Mouse (Mus musculus): ENCODE data around the gene Slc37a1. TPM values are rescaled to one million over a fixed set of nuclear protein-coding genes. Genes with fewer than 3 reads are reported as not detected.

Gene Slc37a1
- total and polyA plus RNA-seq, 2 experiments, result 1.4 to 4.7 TPM

DNA sequence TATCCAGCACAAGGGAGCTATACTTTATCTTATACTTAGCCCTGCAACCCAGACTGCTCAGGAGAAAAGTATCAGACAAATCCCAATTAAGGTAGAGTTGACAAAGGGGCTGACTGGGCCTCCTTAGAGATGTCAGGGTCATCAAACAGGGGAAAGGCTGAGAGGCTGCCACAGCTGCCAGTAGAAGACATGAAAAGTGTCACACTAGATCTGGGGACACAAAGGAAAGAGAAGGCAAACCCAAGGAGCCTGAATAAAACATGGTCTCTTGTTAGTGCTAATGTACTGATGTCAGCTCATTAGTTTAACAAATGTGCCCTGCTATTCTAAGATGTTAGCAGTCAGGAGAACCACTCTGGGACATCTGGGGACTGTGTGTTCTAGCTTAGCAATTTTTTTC, 84.3 kb downstream of the Slc37a1 start:
- no peaks in the 10 kb centered on the region for H3K4me1 ChIP-seq (ENCODE audit: control insufficient read depth, insufficient read depth, low read length)
- H3K27ac ChIP-seq (replicated peaks; ENCODE audit: insufficient read depth, low read depth, low read length), result no peak overlapping the region
- H3K4me3 ChIP-seq (ENCODE audit: insufficient read depth, low read depth, low read length), result no peak overlapping the region
- TF ChIP-seq CTCF (IDR thresholded peaks at IDR 0.05; ENCODE audit: low read depth, low read length) (no peak), POLR2A (IDR thresholded peaks at IDR 0.05; ENCODE audit: extremely low read depth, insufficient read depth, low read length) (no peak)
- no peaks in the 10 kb centered on the region for H3K79me2 ChIP-seq (ENCODE audit: control insufficient read depth, insufficient read depth, low read length)
- H3K9ac ChIP-seq (ENCODE audit: low read depth, low read length), result no peak overlapping the region
- H3K36me3 ChIP-seq (ENCODE audit: control insufficient read depth, insufficient read depth, low read length), result no peaks in the 10 kb centered on the region
- H3K27me3 ChIP-seq (ENCODE audit: control insufficient read depth, insufficient read depth, low read length), result no peaks in the 10 kb centered on the region
- DNase-seq (ENCODE audit: extremely low read depth, low read depth, low spot score), result no peak

DNA sequence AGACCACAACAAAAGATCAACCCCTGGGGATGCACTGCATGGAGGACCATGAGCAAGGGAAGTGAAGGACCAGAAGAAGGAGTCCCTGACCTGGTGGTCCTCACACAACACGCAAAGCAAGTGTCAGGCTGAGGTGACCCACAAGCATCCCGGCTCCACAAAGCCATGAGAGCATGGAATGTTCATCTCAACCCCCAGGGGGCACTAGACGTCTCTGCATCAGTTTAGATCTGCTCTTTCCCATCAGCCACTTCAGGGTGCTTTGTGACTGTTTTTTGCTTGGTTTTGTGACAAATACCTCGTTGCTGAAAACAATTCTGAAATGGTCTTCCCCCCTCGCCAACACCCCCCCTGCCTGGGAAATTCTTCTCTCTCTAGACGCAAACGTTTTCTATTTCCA, 91.4 kb downstream of the Slc37a1 start:
- H3K36me3 ChIP-seq (ENCODE audit: control insufficient read depth, insufficient read depth, low read length), result no peaks in the 10 kb centered on the region
- no peak overlapping the region for H3K27ac ChIP-seq (replicated peaks; ENCODE audit: insufficient read depth, low read depth, low read length)
- H3K27me3 ChIP-seq (ENCODE audit: control insufficient read depth, insufficient read depth, low read length), result no peaks in the 10 kb centered on the region
- no peaks in the 10 kb centered on the region for H3K79me2 ChIP-seq (ENCODE audit: control insufficient read depth, insufficient read depth, low read length)
- 34% methylated on average over 7 of the region's 7 CpGs for WGBS
- peak; percentile 45 for DNase-seq (ENCODE audit: extremely low read depth, low read depth, low spot score)
- no peak overlapping the region for H3K9ac ChIP-seq (ENCODE audit: low read depth, low read length)
- H3K4me1 ChIP-seq (ENCODE audit: control insufficient read depth, insufficient read depth, low read length), result no peaks in the 10 kb centered on the region
- peak; percentile 76 for TF ChIP-seq CTCF (IDR thresholded peaks at IDR 0.05; ENCODE audit: low read depth, low read length)
- no peak for TF ChIP-seq POLR2A (IDR thresholded peaks at IDR 0.05; ENCODE audit: extremely low read depth, insufficient read depth, low read length)
- H3K4me3 ChIP-seq (ENCODE audit: insufficient read depth, low read depth, low read length), result no peak overlapping the region

DNA sequence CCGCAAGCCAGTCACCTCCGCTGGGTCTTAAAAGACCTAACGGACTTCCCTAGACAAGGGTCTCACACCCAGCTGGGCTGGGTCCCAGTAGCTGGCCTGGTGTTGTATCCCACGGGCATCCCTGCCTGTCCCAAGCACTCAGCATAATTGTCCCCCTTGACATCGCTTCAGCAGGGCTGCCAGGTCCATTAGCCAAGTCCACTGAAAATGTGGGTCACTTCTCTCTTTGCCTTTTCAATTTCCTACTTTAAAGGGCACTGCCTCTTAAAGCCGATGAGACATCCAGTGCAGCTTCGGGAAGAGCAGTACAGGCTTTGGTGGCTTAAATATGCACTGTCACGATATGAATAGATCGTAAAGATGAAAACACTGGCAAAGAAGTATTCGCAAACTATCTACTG, 91.8 kb downstream of the Slc37a1 start:
- Histone ChIP-seq H3K4me3 (ENCODE audit: insufficient read depth, low read depth, low read length) (no peak overlapping the region), H3K27me3 (ENCODE audit: control insufficient read depth, insufficient read depth, low read length) (no peaks in the 10 kb centered on the region), H3K36me3 (ENCODE audit: control insufficient read depth, insufficient read depth, low read length) (no peaks in the 10 kb centered on the region), H3K4me1 (ENCODE audit: control insufficient read depth, insufficient read depth, low read length) (no peaks in the 10 kb centered on the region), H3K9ac (ENCODE audit: low read depth, low read length) (no peak overlapping the region), H3K27ac (replicated peaks; ENCODE audit: insufficient read depth, low read depth, low read length) (no peak overlapping the region), H3K79me2 (ENCODE audit: control insufficient read depth, insufficient read depth, low read length) (no peaks in the 10 kb centered on the region)
- WGBS, result 82% methylated on average over 10 of the region's 10 CpGs
- TF ChIP-seq CTCF (IDR thresholded peaks at IDR 0.05; ENCODE audit: low read depth, low read length) (no peak), POLR2A (IDR thresholded peaks at IDR 0.05; ENCODE audit: extremely low read depth, insufficient read depth, low read length) (no peak)
- no peak for DNase-seq (ENCODE audit: extremely low read depth, low read depth, low spot score)

DNA sequence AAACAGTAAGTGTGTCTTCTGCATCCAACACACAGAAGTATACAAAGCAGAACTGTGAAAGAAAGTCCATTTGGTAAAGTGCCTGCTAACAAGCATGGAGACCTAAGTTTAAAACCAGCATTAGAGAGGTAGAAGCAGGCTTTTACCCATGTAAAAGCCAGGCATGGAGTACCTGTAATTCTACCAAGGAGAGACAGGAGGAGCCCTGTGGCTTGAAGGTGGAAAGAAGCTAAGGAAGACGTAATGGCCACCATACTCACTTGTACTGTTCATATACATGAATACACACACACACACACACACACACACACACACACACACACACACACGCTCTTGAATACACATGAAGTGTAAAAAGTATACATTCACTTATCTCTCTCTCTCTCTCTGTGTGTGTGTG, 92.5 kb downstream of the Slc37a1 start:
- 78% methylated on average over 2 of the region's 2 CpGs for WGBS
- Histone ChIP-seq H3K27ac (replicated peaks; ENCODE audit: insufficient read depth, low read depth, low read length) (no peak overlapping the region), H3K4me3 (ENCODE audit: insufficient read depth, low read depth, low read length) (no peak overlapping the region), H3K27me3 (ENCODE audit: control insufficient read depth, insufficient read depth, low read length) (no peaks in the 10 kb centered on the region), H3K79me2 (ENCODE audit: control insufficient read depth, insufficient read depth, low read length) (no peaks in the 10 kb centered on the region), H3K4me1 (ENCODE audit: control insufficient read depth, insufficient read depth, low read length) (peaks cover 5% of the 10 kb centered on the region; the same call in 1 of the 2 replicates), H3K36me3 (ENCODE audit: control insufficient read depth, insufficient read depth, low read length) (no peaks in the 10 kb centered on the region), H3K9ac (ENCODE audit: low read depth, low read length) (no peak overlapping the region)
- no peak for TF ChIP-seq CTCF (IDR thresholded peaks at IDR 0.05; ENCODE audit: low read depth, low read length)
- no peak for TF ChIP-seq POLR2A (IDR thresholded peaks at IDR 0.05; ENCODE audit: extremely low read depth, insufficient read depth, low read length)
- no peak for DNase-seq (ENCODE audit: extremely low read depth, low read depth, low spot score)

DNA sequence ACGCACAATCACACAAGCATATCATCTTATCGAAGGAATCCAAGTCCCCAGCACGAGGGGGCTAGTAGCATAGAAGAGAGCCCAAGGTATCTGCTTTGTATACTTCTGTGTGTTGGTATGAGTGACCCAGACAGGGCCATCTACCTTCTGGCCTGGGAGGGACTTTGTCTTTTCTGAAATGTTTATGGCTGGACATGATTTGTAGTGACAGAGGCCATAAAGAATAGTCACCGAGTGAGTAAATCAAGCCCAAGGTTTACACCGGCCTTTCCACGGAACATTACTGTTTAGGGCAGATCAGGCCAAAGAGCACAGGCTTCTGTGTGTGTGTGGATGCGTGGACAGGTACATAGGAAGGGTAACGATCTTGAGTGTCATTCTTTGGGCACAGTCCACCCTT, 93.3 kb downstream of the Slc37a1 start:
- Histone ChIP-seq H3K9ac (ENCODE audit: low read depth, low read length) (no peak overlapping the region), H3K27me3 (ENCODE audit: control insufficient read depth, insufficient read depth, low read length) (no peaks in the 10 kb centered on the region), H3K4me1 (ENCODE audit: control insufficient read depth, insufficient read depth, low read length) (peaks cover 7% of the 10 kb centered on the region; the same call in 1 of the 2 replicates), H3K36me3 (ENCODE audit: control insufficient read depth, insufficient read depth, low read length) (no peaks in the 10 kb centered on the region), H3K79me2 (ENCODE audit: control insufficient read depth, insufficient read depth, low read length) (no peaks in the 10 kb centered on the region), H3K4me3 (ENCODE audit: insufficient read depth, low read depth, low read length) (no peak overlapping the region), H3K27ac (replicated peaks; ENCODE audit: insufficient read depth, low read depth, low read length) (no peak overlapping the region)
- TF ChIP-seq POLR2A (IDR thresholded peaks at IDR 0.05; ENCODE audit: extremely low read depth, insufficient read depth, low read length), result no peak
- no peak for TF ChIP-seq CTCF (IDR thresholded peaks at IDR 0.05; ENCODE audit: low read depth, low read length)
- DNase-seq (ENCODE audit: extremely low read depth, low read depth, low spot score), result no peak
- 89% methylated on average over 8 of the region's 8 CpGs for WGBS

DNA sequence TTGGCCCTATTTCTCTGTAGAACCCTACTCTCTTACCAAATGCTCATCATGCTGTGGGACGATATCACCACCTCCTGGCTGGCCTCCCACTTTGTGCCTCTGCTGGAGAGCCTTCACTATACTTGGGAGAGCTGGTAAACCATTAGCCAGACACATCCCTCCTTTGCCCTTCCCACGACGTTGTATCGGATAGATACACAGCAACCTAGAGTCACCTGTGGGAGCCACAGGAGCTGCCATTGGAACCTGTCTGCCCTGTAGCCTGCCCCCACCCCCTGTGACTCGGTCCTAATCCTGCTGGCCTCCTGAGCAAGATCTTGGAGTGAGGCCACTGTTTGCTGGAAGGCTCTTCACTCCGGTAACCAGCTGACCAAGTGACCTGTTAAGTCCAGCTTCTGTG, 96.7 kb downstream of the Slc37a1 start:
- H3K27me3 ChIP-seq (ENCODE audit: control insufficient read depth, insufficient read depth, low read length), result no peaks in the 10 kb centered on the region
- TF ChIP-seq CTCF (IDR thresholded peaks at IDR 0.05; ENCODE audit: low read depth, low read length) (peak; percentile 58), POLR2A (IDR thresholded peaks at IDR 0.05; ENCODE audit: extremely low read depth, insufficient read depth, low read length) (no peak)
- H3K4me1 ChIP-seq (ENCODE audit: control insufficient read depth, insufficient read depth, low read length), result peaks cover 19% of the 10 kb centered on the region
- H3K9ac ChIP-seq (ENCODE audit: low read depth, low read length), result no peak overlapping the region
- H3K36me3 ChIP-seq (ENCODE audit: control insufficient read depth, insufficient read depth, low read length), result no peaks in the 10 kb centered on the region
- peak; percentile 98 for DNase-seq (ENCODE audit: extremely low read depth, low read depth, low spot score)
- 0 out of 2 replicates have a peak overlapping the region, but pooled peaks have one; percentile 53 for H3K27ac ChIP-seq (replicated peaks; ENCODE audit: insufficient read depth, low read depth, low read length)
- peaks cover 16% of the 10 kb centered on the region for H3K79me2 ChIP-seq (ENCODE audit: control insufficient read depth, insufficient read depth, low read length)
- 27% methylated on average over 6 of the region's 6 CpGs for WGBS
- H3K4me3 ChIP-seq (ENCODE audit: insufficient read depth, low read depth, low read length), result no peak overlapping the region
